Mouse (Mus musculus) erythroblast, embryonic 14.5 days (primary cell): ENCODE measurements around the gene Vmn1r25. TPM values are rescaled to one million over a fixed set of nuclear protein-coding genes. Genes with fewer than 3 reads are reported as not detected.
"Not testable (repeated sequence)": the region's sequence is repeated elsewhere in the genome, so short reads cannot be mapped to it uniquely, and the experiment has no call there.

Experiments used
- H3K27me3 ChIP-seq: 2 replicates; pipeline ENCODE4 v1.6.1; 2012; ENCODE audit warnings: inconsistent platforms; ENCODE audit not compliant: control insufficient read depth
- H3K36me3 ChIP-seq: 2 replicates; pipeline ENCODE4 v1.6.1; 2012; ENCODE audit warnings: mild to moderate bottlenecking, inconsistent platforms; ENCODE audit not compliant: control insufficient read depth
- H3K4me1 ChIP-seq: 2 replicates; pipeline ENCODE4 v1.6.1; 2012; ENCODE audit warnings: inconsistent platforms; ENCODE audit not compliant: control insufficient read depth
- H3K4me3 ChIP-seq: replicated peaks from 2 replicates; pipeline ENCODE3; 2012; ENCODE audit warnings: moderate library complexity, mild to moderate bottlenecking, inconsistent platforms
- H3K9me3 ChIP-seq: 2 replicates; pipeline ENCODE4 v1.6.1; 2012; ENCODE audit warnings: low read length, inconsistent platforms, mixed read lengths; ENCODE audit not compliant: control insufficient read depth
- GATA1 ChIP-seq: IDR thresholded peaks from 2 replicates; pipeline ENCODE4 v1.6.1; 2012; ENCODE audit warnings: low read length, inconsistent platforms, mixed read lengths
- TAL1 ChIP-seq: IDR thresholded peaks from 3 replicates; pipeline ENCODE4 v1.6.1; 2012; ENCODE audit warnings: low read length, inconsistent platforms, mixed read lengths
- polyA plus RNA-seq: library from polyadenylated mRNA; stranded (reverse); fragments of >175 nt; gene quantifications from 2 replicates; pipeline ENCODE4 v1.2.3, GENCODE M21; 2012

Vmn1r25 gene
- not detected in 2 replicates for polyA plus RNA-seq

- no peak for TF ChIP-seq TAL1
- TF ChIP-seq GATA1 = no peak
- Histone ChIP-seq H3K4me1 (no peaks in the 10 kb centered on the region), H3K36me3 (no peaks in the 10 kb centered on the region), H3K27me3 (no peaks in the 10 kb centered on the region), H3K9me3 (no peaks in the 10 kb centered on the region), H3K4me3 (no peak within 1 kb of the TSS)
These were observed at the start of gene Vmn1r25 for GRCm38 (mm10) chr6:57980710-57981109. TSS of gene Vmn1r25 (minus strand) at chr6:57980810.

DNA sequence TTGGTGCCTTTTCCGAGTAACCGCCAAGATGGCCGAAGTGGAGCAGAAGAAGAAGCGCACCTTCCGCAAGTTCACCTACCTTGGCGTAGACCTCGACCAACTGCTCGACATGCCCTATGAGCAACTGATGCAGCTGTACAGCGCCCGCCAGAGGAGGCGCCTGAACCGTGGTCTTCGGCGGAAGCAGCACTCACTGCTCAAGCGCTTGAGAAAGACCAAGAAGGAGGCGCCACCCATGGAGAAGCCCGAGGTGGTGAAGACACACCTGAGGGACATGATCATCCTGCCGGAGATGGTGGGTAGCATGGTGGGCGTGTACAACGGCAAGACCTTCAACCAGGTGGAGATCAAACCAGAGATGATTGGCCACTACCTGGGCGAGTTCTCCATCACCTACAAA, 36.9 kb upstream of the Vmn1r25 start:
- not testable (repeated sequence) for H3K27me3 ChIP-seq, H3K4me3 ChIP-seq, H3K4me1 ChIP-seq, H3K36me3 ChIP-seq, H3K9me3 ChIP-seq

DNA sequence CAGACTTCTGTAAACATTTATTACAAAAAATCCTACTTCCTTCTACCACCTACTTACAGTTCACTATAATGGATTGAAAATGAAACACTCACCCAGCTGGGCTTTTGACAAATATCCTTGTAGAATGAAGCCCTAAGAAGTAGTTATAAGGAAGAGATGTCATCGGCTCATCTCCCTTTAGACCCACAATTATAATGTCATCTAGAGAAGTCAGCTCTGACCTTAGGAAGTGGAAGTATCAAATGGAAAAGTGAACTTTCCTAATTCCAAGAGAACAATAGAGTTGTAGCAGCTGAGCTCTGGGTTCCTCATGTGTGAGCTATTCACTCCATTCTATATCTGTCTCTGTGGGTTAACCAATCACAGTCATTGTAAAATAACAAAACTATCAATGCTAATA, 34.4 kb upstream of the Vmn1r25 start, which contains the start of gene Vmn1r26:
Vmn1r26 (minus strand) TSS at position 101 of the 400 bp plus-strand sequence.
- no peaks in the 10 kb centered on the region for H3K27me3 ChIP-seq
- TF ChIP-seq GATA1 (no peak), TAL1 (no peak)

DNA sequence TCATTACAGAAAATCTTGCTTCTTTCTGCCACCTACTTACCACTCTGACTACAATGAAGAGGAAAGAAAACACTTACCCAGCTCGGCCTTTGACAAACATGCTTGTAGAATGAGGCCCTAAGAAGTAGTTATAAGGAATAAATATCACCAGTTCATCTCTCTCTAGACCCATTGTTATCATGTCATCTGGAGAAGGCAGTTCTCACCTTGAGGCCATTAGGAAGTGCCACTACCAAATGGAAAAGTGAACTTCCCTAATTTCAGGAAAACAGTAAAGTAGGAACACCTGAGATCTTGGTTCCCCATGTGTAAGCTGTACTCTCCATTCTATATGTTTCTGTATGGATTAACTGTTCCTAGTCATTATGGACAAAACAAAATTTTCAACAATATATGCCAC, 19.2 kb downstream of the Vmn1r25 start, which contains the start of gene Vmn1r24:
Vmn1r24 (minus strand) TSS at position 101 of the 400 bp plus-strand sequence.
- H3K27me3 ChIP-seq, H3K4me1 ChIP-seq, H3K4me3 ChIP-seq, H3K9me3 ChIP-seq, H3K36me3 ChIP-seq: not testable (repeated sequence)

More for the DNA sequence above, 34.4 kb upstream of the Vmn1r25 start, which contains the start of gene Vmn1r26:
- Histone ChIP-seq H3K36me3 (no peaks in the 10 kb centered on the region), H3K9me3 (no peaks in the 10 kb centered on the region; the same call in 1 of the 2 replicates), H3K4me3 (no peak within 1 kb of the TSS), H3K4me1 (no peaks in the 10 kb centered on the region)

Other genes starting within 250 kb of the Vmn1r25 start
- gene Vopp1, start 155.7 kb downstream of the Vmn1r25 start, polyA plus RNA-seq = 8.1 and 10.8 TPM in 2 replicates
- not detected in 2 replicates for gene Vmn1r21, start 130.5 kb downstream of the Vmn1r25 start, polyA plus RNA-seq
- gene Vmn1r22, start 72.8 kb downstream of the Vmn1r25 start, polyA plus RNA-seq = not detected in 2 replicates
- not detected in 2 replicates for gene Vmn1r23, start 54.0 kb downstream of the Vmn1r25 start, polyA plus RNA-seq
- not detected in 2 replicates for gene Vmn1r24, start 19.3 kb downstream of the Vmn1r25 start, polyA plus RNA-seq
- gene Vmn1r26, start 34.3 kb upstream of the Vmn1r25 start, polyA plus RNA-seq = not detected in 2 replicates
- gene Vmn1r27, start 238.0 kb upstream of the Vmn1r25 start, polyA plus RNA-seq = 0.01 TPM in 1 of 2 replicates, not detected in the other